Mouse (Mus musculus) kidney, adult 2 months (tissue): ENCODE measurements at regions not wholly inside any gene's neighbourhood (a gene's known extent, or its start where the extent isn't known, plus 50 kb on each side); places are given as distances from the start of the nearest gene placed in this dataset.

Experiments used
- CTCF ChIP-seq: fragments of 200-500 bp; conservative IDR thresholded peaks from 2 replicates; pipeline ENCODE4 v1.5.1; 2011; ENCODE audit warnings: low read depth, mild to moderate bottlenecking, control low read depth, low read length, moderate library complexity, mixed read lengths; ENCODE audit not compliant: insufficient read depth, insufficient read length
- POLR2A ChIP-seq: fragments of 200-500 bp; IDR thresholded peaks from one replicate; pipeline ENCODE4 v1.6.1; 2011; ENCODE audit warnings: low read depth, low read length, control low read depth

DNA sequence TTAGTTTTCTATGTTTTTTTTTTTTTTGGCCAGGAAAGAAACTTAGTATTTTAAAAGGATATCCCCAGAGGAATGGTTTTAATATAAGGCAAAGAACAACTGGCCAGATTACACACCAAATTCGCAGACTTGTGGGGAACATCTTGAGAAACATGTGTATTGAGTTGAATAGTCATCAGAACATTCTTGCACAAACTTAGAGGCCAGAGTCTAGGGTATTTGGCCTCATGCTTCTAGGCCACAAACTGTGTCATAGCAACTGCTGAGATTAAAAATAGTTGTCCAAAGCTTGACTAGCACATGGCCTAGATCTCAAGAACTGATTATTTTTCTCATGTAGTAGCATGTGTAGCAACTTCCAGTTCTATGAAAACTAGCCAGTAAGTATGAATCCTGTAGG lies 1642.5 kb downstream of the Car8 start:
- no peak for TF ChIP-seq POLR2A
- TF ChIP-seq CTCF, result no peak
